Mouse (Mus musculus): ENCODE data around the gene Lrrn3.
A peak's percentile ranks its signal among the peaks of the same experiment; 100 is the strongest.

The Lrrn3 gene

DNA sequence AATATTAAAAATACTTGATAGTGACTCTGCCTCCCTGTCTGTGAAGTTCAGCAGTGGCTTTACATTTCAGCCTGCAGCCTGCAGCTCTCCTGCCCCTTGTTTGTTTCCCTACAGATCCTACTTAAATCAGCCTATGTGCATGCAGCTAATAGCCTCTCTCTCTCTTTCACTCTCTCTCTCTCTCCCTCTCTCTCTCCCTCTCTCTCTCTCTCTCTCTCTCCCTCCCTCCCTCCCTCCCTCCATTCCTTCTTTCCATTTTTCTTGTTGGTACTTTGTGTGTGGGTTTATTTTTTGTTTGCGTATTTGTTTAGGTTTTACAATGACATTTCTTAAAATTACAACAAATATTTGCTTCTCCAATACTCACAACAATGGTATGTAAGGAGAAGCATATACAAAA, at the start of gene Lrrn3:
Gene Lrrn3 (minus strand): TSS at position 101 of the 400 bp plus-strand sequence.
- DNase-seq (ENCODE audit: low spot score), result no peak

GRCm38 (mm10) chr12:41528410-41528809, 42.2 kb upstream of the Lrrn3 start:
- no peak for DNase-seq (ENCODE audit: low spot score)

GRCm38 (mm10) chr12:41526688-41527087, 40.5 kb upstream of the Lrrn3 start:
- DNase-seq (ENCODE audit: low spot score), result no peak

DNA sequence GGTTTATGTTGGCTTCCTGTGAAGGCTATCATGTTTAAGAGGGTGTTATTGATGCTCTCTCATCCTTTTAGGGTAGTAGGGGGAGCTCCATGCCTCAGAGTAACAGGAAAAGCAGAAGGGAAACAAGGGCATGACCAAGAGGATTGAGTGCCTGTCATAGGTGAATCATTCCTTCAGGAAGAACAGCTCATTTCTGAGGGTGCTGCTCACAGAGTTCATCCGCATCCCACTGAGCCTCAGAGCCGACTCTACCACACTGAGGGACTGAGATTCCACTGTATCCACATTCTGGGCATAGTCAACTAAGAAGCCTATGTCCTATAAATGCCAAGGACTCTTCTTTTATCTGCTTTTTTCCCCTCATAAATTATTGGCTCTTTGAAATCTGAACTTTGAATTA, 35.4 kb upstream of the Lrrn3 start:
- no peak for DNase-seq (ENCODE audit: low spot score)

DNA sequence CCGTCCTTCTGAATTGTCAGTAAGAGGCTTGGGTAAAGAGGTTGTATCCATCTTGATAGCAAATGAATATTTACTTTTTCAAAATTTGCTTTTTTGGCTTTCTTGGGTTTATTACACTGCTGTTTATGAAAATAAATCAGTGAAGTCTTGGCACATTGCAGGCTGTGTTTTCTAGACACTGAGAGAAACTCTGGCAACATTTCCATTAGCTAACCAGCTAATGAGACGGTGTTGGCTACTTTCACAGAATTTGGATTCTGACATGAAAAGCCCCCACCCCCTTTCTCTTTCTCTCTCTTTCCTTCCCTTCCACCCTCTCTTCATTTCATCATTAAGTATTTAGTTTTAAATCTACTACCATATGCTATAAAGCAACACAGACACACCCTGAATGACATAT, 34.1 kb upstream of the Lrrn3 start:
- no peak for DNase-seq (ENCODE audit: low spot score)

DNA sequence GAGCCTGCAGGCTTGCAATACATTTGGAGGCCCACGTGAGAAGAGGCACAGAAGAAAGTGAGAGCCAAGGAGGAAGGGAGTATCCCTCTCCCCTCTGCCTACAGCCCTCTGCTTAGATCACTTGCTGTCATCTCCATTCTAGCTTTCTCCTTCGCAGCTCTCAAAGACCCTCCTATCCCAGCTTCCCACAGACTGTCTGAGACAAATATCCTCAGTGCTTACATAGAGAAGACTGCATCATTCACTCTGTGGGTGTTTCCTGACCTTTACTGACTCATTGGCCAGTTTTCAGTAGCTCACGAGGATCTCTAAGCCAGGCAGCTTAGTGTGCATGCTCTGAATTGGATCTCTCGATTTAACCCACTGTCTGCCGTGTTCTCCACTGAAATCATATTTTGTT, 32.7 kb upstream of the Lrrn3 start:
- DNase-seq (ENCODE audit: low spot score), result no peak

GRCm38 (mm10) chr12:41510588-41510987, 24.4 kb upstream of the Lrrn3 start:
- DNase-seq (ENCODE audit: low spot score), result no peak

GRCm38 (mm10) chr12:41508610-41509009, 22.4 kb upstream of the Lrrn3 start:
- no peak for DNase-seq (ENCODE audit: low spot score)

GRCm38 (mm10) chr12:41500049-41500820, 14.0 kb upstream of the Lrrn3 start:
- DNase-seq (ENCODE audit: low spot score), result no peak

DNA sequence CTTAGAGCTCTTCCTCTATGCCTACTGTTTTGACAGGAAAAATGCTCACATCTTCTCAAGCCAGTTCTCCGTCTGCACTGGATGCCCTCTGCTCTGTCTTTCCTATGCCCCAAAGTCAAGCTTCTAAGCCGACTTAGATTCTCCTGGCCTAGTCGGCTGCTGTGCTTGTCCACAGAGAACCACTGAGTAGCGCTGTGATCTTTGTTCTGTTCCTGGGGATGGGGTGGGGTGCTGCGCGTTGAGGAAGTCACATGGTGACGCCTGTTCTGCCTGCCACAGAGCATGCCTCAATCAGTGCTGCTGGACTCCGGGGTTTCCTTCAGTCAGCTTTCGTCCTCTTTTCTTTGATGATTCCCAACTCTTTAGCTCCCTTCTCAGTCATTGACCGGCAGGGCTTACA, 8.4 kb upstream of the Lrrn3 start:
- no peak for DNase-seq (ENCODE audit: low spot score)

DNA sequence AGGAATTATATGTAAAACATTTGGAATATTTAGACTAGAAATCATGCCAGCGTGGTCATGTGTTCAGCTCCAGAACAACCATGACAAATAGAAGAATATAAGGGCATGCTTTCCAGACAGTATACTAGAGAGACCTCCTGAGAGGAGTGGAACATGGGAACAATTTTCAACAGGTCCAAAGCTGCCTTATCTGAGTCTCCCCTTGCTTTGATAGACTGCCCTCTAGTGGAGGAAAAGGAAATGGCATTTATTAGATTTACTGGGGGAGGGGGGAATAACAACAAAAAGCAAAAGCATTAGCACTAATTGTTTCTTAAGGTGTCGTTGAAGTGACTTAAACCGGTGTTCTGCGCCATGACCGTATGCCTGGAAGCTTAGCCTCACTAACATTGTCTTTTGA, 774 bp upstream of the Lrrn3 start:
- no peak for DNase-seq (ENCODE audit: low spot score)

DNA sequence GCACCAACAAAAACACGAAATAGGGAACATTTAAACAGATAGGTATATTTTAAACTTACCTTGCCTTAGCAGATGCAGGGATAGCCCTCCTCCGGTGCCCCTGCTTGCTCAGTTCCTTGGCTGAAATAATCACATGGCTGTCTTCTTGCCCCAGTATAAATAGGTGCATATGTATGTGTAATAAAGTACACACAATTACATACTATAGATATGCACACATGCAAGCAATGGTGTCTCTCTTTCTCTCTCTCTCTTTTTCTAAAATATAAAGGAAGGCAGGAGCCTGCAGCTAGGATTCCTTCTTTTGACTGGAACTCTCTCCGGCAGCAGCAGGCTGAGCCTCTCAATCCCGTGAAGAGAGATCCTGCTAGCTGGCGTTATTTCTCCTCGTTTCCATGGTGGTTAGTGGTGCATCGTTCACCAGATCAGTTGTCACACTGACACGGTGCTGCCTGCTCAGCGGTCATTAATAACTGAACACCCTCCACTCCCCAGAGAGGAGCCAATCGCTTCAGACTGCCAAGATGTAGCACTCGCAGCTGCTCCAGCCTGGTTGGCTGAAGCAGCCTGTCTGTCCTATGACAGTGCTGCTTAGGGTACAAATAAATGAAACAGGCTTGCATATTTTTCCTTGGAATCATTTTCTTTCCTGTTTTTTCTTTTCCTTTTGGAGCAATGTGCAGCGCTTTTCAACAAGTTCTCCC, 567 bp downstream of the Lrrn3 start:
- DNase-seq (ENCODE audit: low spot score), result peak; percentile 8

GRCm38 (mm10) chr12:41484689-41485511, 1.3 kb downstream of the Lrrn3 start:
- no peak for DNase-seq (ENCODE audit: low spot score)

DNA sequence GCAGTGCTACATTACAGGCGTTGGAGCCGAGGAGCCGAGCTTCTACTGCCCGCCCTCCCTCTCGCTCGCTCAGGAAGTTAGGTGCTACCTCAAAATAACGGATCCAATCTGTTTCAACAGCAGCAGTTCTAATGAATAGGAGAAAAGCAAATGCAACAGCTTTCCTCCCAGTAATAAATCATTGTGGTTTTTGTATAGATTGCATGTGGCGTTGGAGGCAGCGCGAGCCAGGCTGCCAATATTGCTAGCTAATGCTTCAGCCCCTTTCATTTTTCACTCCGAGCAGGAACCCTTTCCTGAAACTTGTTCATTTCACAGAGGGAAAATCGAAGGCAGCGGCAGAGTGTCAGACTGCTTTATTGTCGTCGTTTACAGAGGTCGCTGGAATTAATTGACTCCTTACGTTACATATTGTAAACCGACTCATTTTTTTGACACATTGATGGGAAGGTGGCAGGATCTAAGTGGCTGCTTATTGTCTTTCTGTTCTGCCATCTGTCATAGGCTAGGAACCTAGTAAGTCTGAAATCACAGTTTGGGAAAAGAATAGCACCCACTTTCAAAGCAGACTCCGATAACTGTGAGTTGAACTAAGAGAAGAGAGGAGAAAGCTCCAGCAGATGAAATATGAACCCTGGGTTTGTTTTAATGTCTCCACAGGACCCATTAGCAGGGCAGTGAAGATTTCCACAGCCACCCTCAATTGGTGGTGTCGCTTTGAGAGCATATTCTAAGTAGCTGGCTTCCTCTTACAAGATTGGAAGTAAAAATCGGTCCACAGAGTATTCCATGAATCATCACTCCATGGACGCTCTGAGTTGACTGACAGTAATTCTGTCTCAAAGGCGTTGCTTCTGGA, 2.4 kb downstream of the Lrrn3 start:
- no peak for DNase-seq (ENCODE audit: low spot score)

DNA sequence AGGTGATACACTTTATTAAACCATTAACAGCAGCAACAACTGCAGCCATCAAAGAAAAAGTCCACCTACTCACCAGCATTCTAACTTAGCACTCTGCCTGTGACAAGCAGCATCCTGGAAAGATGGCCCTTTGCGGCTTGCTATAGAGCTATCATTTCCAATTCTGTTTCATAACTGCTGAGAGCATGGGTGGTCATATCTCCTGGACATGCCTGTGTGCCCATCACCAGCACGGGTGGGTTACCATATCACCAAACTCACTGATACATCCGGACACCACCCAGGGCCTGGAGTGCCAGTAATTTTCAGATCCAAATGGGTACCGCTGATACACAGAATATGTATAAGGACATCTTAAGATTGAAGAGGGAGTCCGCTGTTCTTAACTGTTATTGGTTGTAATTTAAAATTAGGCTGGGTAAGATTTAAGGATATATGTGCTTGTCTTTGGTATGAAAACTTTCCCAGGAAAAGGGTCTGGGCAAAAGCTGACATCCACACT, 3.1 kb downstream of the Lrrn3 start:
- no peak for DNase-seq (ENCODE audit: low spot score)

- no peak for DNase-seq (ENCODE audit: low spot score)
Observed at GRCm38 (mm10) chr12:41481486-41481885, 4.7 kb downstream of the Lrrn3 start.

- no peak for DNase-seq (ENCODE audit: low spot score)
Observed at GRCm38 (mm10) chr12:41469096-41469801, 17.0 kb downstream of the Lrrn3 start.

DNA sequence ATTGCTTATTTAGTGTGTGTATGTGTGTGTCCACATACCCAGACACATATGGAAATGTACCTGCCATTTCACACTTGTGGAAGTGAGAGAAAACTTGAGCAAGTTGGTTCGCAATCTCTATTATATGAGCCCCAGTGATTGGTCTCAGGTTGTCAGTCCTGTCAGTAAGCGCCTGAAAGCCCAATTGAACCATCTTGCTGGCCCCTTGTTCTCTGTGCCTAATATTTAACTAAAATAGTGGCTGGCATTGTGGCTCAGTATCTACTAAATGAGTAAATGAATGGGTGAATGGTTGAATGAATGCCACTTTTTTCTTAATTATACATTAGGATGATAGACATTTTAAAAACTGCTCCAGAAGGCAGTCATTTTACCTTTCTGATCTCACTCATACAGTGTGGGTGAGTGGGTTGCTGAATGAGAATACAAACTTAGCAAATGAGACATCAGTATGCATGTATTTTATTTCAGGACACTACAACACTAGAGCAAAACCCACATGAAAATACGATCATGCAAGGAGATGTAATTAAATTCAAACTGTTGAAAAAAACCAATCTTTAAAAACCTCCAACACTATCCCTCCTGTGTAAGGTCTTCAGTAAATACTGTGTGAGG, 17.7 kb downstream of the Lrrn3 start:
- DNase-seq (ENCODE audit: low spot score), result no peak

- DNase-seq (ENCODE audit: low spot score), result no peak
Observed at GRCm38 (mm10) chr12:41438446-41438845, 47.8 kb downstream of the Lrrn3 start.

GRCm38 (mm10) chr12:41436206-41436985, 49.8 kb downstream of the Lrrn3 start:
- no peak for DNase-seq (ENCODE audit: low spot score)

Measured in urinary bladder, postnatal 14 days (tissue).